Mouse (Mus musculus) 3134 (cell line): ENCODE results near the gene Pnpla2.

ENCODE experiments used
- DNase-seq: peaks from one replicate; pipeline ENCODE4 v3.0.0-alpha.2; 2011; ENCODE audit warnings: low spot score; ENCODE audit not compliant: insufficient read length; ENCODE audit errors: extremely low read depth

The Pnpla2 gene

DNA sequence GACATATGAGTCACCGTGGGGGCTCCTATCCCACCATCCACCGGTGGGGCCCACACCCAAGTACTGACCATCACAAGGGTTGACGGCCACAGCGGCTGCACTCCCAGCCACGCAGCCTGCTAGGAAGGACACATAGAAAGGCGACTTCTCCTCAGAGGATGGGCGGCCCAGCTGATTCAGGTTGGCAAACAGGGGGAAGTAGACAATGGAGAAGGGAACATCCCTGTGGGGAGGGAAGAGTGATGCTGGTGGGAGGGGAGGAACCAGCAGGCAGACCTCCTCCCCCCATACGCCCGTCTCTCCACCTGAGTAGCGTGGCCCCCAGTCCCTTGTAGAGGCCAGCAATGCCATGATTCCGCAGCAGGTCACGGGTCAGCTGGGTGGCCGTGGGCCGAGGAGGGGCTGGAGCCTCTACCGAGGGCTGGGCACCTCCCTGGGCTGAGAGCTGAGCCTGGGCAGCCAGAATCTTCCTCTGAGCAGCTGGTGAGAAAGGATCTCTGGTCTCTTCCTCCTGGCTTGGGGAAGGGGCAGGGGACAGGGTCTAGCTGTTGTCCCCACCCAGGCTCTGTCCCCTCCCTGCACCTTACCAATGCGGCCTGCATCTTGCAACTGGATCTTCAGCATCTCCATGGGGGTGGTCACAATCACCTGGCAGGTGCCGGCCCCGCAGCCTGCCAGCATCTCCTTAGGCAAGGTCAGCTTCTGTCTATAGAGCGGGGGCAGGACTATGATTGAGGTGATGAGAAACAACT lies 23.4 kb upstream of the Pnpla2 start:
- DNase-seq: no peak

- DNase-seq: no peak
Observed at GRCm38 (mm10) chr7:141432186-141432611, 22.8 kb upstream of the Pnpla2 start.

DNA sequence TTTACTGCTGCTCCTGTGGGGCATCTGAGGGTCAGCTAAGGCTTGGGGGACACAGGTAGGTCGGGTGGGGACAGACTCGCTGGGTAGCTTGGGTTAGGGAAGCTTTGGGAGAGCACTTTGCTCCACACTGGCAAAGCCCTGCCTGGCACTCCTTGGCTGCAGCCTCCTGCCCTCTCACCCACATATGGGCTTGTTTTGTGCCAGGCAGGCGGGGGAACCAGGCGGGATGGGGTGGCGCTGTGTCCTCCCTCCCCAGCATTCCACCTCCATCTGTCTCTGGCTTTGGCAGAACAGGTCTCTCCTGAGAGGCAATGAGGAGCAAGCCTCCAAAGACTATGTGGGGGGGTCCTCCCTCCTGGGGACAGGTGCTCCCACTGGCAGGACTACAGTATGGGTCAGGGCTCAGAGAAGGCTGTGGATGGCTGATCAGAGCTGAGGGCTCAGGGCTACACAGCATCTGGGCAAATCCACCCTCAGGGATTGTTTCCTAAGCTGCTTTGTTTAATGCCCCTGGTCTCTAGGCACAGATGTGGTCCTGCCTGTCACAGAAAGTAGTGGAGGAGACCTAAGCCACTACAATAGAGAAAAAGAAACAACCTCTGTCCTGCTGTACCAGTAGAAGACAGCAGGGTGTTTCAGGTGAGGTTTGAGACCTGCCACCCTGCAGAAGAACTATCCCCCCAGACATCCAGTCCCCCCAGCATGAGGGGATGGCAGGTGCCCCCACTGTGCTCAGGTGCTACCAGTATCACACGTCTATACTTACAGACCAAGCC lies 22.1 kb upstream of the Pnpla2 start:
- DNase-seq: no peak

- no peak for DNase-seq
Observed at GRCm38 (mm10) chr7:141433517-141434400, 21.2 kb upstream of the Pnpla2 start.

- DNase-seq: no peak
Observed at GRCm38 (mm10) chr7:141434464-141434863, 20.5 kb upstream of the Pnpla2 start.

- DNase-seq: peak; percentile 64
Observed at GRCm38 (mm10) chr7:141435129-141435855, 19.7 kb upstream of the Pnpla2 start.

GRCm38 (mm10) chr7:141435856-141436522 lies 19.0 kb upstream of the Pnpla2 start:
- no peak for DNase-seq

- DNase-seq: no peak
Observed at GRCm38 (mm10) chr7:141436523-141436892, 18.5 kb upstream of the Pnpla2 start.

GRCm38 (mm10) chr7:141437178-141438120 lies 17.5 kb upstream of the Pnpla2 start, which contains the start of gene Slc25a22:
TSS of gene Slc25a22 (minus strand) at chr7:141437892.
- DNase-seq: peak; percentile 87

DNA sequence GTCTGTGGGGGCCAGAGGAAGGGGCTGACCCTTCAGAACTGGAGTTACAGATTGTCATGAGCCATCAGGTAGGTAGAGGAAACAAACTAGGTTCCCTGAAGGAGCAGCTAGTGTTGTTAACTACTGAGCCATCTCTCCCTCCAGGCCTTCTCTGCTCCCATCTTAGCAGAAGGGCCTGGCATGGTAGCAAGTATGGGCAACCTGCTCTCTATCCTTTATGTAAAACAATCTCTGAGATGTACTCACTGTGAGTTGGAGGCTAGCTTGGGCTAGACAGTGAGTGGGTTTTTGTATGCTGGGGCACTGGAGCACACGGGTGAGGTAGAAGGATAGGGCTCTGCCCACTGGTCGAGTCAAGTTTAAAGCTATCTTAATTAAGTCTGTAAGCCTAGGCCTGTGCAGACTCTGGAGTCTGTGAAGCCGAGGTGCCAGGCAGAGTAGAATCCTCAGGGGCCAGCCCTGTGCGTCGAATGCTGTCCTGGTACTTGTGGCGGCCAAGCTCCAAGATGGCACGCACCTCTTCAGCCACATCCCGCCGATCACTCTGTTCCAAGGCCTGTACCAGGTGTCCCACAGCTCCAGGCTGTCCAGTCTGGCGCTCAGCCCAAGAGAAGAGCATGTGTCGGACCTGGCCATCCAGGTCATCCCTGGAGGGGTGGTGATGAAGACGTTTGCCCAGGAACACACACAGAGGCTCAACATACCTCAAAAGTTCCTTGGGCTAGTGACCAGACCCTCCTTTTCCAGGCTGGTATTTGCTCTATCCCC lies 16.6 kb upstream of the Pnpla2 start:
- DNase-seq: no peak

DNA sequence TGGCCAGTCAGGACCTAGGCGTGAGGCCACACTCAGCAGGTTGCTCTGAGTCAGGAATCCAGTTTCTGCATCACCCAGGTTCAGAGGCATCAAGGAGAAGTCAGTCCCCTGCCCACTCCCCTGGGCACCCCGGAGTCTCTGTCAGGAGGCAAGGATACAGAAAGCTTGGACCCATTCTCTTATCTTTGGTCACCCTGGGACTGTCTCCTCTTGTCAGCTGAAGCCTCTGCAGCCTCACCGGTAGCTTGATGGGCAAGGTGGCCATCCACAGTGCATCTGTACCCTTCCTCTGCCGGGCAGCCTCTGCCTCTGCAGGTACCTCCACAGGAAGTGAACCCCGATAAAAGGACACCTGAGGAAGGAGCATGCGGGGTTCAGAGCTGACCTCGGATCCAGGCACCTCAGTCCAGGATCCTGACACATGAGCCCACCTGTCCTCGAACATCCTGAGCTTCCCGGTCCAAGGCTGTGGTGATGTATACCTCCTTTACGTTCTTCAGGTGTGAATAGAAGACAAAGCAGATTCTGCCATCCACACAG lies 15.8 kb upstream of the Pnpla2 start:
- DNase-seq: no peak

- DNase-seq: no peak
Observed at GRCm38 (mm10) chr7:141439811-141440210, 15.2 kb upstream of the Pnpla2 start.

DNA sequence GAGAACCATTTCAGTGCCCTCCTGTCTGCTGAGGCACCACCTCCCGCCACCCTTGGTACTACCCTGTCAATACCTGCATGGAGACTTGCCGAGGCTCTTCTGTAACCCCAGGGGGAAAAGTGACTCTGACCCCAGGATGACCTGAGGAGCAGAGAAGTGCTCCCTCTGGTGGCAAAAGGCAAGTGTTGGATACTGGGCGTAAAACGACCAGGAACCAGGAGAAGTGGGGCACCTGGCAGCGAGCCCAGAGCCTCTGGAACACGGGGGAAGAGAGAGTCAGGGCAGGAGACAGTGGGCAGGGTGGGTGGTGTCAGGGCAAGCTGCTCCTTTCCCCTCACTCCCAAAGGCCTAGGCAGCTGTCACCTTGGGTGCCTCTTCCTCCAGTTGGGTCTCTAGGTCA lies 14.4 kb upstream of the Pnpla2 start:
- no peak for DNase-seq

DNA sequence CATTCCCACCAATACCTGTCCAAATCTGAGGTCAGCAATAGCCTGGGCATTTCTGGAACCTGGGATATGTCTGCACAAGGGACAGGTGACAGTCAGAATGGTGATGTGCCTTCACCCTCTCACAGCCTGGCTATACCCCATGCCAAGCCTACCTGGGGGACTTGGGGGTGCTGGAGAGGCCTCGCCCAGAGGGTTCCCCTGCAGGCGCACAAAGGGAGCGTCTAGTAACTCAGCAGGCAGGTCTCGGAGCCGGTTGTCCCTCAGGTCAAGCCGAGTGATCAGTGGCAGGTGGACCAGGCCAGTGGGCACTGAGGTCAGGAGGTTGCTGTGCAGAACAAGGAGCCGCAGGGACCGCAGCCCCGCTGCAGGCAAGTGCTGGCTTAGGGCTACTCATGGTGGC lies 13.5 kb upstream of the Pnpla2 start:
- no peak for DNase-seq

DNA sequence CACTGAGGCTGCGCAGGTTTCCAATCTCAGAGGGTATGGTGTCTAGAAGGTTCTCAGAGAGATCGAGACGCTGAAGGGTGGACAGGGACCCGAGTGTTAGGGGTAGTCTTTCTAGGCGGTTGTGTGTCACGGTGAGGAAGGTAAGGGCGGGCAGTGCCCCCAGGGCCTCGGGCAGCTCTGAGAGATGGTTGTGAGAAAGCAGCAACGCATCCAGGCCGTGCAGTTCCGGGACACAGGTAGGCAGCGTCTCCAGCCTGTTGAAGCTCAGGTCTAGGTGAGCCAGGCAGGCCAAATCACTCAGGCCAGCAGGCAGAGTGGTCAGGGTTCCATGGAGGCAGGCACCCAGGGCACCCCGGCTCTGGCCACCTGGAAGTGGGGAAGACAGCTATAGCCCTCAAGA lies 12.8 kb upstream of the Pnpla2 start:
- DNase-seq: no peak

DNA sequence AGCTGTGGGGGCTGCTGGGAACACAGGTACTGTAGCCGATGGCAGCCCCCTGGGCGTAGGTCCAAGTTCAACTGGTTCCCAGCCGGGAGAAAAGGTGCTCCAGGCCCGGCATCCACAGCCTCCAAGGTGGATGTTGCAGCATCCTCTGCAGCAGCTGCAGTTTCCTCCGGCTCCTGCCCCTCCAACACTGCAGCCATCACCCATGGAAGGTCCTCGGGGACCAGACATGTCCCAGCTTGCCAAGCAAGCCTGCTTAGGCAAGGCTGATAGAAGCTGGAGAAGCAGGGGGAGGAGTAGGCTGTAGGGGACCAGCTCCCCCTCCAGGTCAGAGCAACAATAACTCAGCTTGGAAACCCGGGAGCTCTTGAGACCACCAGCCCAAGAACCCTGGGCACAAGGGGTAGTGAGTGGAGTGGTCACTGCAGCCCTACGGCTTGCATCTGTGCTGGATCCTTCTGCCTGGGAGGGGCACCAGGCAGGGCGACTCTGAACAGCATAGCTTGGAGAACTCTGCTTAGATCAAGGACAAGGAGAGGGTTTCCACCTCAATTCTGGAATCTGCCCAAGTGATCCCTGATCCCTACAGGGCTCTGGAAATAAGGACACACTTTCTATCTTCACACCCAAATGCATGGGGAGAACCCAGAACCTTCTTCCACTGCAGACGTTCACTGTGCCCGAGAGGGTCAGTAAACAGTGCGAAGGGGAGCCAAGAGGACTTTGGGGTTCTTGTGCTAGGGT lies 11.7 kb upstream of the Pnpla2 start:
- DNase-seq: peak; percentile 73

GRCm38 (mm10) chr7:141443828-141444237 lies 11.2 kb upstream of the Pnpla2 start, which contains the start of gene Pidd1:
TSS of gene Pidd1 (minus strand) at chr7:141444025.
- DNase-seq: peak; percentile 91
